Mouse (Mus musculus) layer of hippocampus, adult 9-10 months (tissue): ENCODE data around the gene Dkkl1.

Experiments
- DNase-seq: peaks from one replicate; pipeline ENCODE4 v3.0.0; 2022; ENCODE audit warnings: low spot score

The Dkkl1 gene

DNA sequence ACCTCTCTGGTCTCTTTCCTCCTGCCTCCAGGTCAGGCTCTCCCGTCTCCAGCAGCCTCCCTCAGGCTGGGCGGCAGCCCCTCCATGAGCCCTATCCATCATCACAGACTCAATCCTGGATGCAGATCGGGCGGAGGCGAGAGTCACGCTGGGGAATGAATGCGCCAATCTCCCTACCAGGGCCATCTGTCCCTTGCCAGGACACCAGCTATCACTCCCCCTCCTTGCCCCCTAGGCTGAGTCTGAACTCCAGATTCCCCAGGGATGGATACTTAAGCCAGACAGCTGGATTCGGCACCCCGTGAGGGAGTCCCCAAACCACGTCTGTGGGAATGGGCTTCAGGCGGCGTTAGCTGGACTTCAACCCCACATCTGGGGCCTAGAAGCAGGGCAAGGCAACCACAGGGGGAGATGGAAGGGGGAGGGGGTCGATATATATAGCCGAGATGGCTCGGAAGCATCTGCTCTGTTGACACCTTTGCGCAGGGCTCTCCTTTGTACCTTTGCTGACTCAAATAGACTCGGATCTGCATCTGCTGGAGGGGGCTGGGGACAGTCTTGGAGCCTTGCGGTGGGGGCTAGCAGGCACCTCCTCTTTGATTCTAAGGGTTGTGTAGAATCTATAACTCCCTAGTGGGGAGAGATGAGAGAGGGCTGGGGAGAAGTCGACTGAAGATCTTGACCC lies 44.0 kb downstream of the Dkkl1 start:
- DNase-seq: no peak

DNA sequence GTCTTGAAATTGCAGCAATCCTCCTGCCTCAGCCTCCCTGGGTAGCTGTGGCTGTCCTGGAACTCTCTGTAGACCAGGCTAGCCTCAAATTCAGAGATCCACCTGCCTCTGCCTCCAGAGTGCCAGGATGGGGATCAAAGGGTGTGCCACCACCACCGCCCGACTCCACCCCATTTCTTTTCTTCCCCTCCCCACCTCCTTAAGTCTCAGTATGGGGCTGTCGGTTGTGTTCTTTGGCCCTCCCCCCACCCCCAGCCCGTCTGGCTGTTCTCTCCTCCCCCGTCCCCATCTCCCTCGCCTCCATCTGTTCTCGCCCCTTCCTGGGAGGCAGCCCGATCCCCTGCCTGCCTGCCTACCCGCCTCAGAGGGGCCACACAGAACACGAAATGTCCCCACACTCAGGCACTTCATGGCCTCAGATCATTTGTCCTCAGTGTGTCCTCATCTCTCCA lies 45.0 kb downstream of the Dkkl1 start:
- no peak for DNase-seq

DNA sequence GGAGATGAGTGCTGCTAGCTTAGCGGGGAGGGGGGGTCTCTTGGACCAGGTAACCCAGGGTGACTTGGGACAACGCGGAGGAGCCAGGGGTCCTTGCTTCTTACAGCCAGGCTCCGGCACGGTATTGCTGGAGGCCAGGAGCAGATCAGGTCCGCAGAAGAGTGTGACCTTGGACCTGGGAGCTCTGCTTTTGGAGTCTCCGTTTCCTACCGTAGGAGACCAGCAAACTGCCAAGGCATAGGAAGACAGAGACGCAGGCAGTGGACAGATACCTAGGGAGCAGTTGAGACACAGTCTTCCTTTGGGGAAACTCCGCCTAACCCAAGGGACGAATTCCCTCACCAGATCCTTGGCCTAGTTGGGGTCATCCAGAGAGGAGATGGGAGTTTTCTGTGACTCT lies 46.2 kb downstream of the Dkkl1 start:
- no peak for DNase-seq

DNA sequence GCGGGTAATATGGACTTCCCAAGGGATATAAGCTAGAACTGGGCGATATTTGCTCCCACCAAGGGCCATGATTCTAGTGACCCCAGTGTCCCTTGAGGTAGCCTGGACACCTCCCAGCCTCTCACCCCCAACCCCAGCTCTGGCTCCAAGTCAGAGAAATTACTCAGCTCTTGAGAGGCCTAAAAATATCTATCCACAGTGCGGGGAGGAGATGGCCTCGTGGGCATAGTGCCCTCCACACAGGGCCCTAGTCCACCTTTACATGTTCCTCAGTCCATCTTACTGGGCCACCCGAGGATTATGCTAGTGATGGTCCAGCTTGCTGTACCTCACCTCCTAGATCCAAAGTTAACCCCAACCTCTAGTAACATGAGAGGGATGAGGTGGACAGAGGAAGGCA lies 47.1 kb downstream of the Dkkl1 start:
- no peak for DNase-seq

DNA sequence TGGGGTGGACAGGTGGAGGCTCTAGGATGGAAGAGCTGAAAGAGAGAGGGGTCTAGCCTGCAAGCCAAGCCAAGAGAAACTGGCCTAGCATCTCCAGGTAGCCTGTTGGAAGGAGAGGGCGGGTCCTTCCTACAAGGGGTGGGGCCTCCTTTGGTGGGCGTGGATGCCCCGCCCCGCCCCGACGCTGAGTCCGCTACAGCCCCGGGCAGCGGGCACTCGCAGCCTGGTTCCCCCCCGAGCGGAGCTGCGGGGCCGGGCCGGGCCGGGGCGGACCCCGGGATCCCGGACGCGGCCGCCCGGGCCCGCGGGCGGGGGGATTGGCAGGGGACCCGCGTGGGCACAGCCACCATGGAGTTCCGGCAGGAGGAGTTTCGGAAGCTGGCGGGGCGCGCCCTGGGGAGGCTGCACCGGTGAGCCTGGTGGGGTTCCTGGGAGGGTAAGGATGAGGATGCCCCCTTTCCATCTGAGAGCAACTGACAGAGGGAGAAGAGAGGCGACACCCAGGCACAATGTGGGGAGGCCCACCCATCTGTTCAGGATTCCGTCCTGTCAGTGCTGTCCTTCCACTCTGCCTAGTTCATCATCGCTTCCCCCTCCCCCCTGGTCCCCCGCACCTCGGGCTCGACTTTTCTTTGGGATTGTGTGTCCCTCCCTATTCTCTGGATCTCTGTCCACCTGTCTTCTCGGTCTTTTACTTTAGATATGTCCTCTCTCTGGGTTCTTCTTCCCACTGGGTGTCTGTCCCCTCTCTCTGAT lies 48.0 kb downstream of the Dkkl1 start, which contains the start of gene Slc17a7:
Slc17a7 (plus strand) TSS at position 215 of the 756 bp plus-strand sequence.
- DNase-seq: no peak

DNA sequence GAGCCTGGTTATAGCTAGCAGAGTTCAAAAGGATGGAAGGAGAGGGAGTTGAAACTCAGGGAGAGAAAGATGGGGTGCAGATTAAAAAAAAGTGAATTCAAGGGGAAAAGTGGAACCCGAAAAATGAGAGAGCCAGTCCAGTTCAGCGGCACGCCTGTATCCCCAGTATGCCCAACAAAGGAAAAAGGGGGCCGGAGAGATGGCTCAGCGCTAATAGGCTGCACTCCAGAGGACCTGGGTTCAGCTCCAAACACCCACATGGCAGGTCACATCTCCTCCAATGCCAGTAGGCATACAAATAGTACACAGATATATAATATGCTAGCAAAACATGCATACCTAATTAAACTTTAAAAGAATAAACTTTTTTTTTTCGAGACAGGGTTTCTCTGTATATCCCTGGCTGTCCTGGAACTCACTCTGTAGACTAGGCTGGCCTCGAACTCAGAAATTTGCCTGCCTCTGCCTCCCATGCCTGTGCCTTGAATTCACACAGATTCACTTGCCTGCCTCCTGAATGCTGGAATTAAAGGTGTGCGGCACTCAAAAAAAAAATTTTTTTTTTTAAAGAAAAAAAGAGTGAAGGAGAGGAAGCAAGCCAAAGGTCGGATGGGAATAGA lies 48.8 kb downstream of the Dkkl1 start:
- no peak for DNase-seq

DNA sequence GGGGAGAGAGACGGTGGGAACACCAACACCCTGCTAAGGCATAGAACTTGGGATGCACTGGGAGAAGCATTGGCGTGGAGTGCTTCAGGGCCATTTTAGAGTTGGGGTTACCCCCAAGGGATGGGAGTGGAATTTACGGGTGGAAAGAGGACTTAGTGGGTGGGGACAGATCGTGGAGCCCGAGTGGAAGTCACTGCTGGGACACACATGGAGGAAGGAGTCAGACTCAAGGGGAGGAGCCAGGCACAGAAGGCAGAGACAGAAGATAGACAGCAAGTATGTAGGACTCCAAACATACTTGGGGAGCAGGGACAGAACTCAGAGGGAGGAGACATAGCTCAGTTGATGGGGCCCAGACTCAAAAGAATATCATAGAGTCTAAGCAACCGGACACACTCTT lies 49.4 kb downstream of the Dkkl1 start:
- DNase-seq: no peak

DNA sequence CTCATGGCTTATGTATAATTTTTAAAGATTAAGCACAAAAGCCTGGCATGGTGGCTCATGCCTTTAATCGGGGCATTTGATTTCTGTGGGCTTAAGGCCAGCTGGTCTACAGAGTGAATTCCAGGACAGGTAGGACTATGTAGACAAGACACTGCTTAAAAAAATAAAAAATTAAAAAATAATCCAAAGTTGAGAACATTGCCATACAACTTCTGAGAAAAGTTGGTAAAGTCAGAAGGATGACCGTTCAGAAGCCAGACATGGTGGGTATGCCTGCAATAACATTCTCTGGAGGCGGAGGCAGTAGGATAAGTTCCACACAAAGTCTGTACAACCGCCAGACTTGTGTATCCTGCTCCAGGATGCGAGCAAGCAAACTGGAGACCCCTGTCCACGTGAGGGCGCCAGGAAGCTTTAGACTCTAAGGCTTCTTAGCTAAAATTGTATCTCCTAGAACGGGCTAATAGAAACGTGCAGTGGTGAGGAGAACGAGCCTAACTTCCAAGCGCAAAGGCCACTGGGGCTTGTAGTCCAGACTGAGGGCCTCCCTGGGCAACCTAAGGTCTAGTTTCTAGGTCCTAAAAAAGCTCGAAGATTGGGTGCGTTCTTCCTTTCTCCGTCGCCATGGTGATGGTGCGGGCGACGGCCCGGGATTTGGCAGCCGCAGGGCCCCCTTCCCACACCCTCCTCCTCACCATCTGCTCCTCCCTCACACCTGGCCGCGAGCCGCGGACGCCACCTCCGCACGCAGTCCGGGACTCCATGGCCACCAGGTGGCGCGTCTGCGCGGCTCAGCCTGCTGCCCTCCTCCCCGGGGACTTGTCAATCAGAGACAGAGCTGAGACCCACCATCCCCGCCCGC lies 50.1 kb downstream of the Dkkl1 start:
- peak; percentile 86 for DNase-seq

DNA sequence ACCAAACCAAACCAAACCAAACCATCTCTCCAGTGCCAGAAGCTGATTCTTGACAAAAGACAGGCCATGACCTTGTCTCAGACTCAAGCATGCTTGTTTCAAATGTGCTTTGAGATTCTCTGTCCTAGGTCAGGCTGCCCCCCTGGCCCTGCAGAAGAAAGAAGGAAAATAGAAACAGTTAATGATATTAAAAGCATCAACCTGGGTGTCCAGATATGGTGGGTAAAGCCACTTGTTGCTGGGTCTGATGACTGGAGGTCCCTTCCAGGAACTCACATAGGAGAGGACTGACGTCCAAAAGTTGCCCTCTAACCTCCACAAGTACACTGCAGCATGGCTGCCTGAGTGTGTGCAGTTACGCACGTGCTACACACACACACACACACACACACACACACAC lies 51.1 kb downstream of the Dkkl1 start:
- DNase-seq: no peak

DNA sequence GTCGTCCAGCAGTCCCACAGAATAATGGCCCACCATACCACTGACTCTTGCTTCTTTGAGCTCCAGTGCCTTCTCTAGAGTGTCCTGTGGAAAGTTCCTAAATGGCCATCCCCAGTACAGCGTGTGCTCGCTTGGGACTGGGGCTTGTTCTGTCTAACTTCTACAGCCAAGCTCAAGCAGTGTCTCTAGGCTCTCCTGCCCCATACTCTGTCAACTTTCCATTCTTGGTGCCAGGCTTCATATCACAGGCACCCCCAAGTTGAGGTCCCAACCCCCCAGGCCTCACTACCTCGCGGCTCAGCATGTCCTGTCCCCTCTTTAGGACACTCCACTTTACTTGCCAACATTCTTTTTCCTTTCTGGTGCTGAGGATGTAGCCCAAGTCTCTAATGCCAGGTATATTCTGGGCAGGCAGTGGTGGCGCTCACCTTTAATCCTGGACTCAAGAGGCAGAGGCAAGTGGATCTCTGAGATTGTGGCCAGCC lies 51.6 kb downstream of the Dkkl1 start:
- DNase-seq: no peak

DNA sequence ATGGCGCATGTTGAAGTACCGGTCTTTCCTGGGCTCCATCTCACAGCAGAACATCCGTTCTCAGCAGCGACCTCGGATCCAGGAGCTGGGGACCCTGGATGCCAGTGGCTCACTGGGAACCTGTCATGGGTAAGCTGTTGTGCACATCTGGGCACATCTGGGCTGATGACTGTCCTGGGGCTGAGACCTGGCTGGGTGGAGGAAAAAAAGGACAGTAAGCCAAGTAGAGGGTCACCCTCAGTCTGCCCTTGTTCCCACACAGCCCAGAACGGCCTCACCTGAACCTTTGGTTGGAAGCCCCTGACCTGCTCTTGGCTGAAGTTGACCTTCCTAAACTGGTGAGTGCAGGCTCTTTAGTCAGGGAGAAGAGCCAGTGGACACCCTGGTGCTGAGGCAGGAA lies 53.0 kb downstream of the Dkkl1 start:
- no peak for DNase-seq
